Mouse (Mus musculus): Measurements from ENCODE around the gene Foxp1.

DNA sequence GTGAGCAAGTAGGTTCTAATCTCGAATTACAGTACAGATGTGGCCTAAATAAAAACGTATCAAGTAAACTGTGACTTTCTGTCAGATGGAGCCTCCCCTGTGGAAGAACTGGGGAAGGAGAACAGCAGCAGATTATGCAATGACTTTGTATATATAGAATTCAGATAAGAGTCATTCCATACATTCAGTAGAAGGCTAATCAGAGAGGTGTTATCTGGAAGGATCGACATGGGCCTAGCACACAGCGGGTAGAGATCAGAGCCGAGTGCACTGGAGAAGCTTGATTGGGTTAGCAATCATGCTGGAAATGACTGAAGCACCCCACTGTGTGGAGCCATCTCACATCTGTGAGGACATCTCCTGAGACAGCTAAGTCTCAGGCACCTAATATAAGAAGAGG, 150.1 kb downstream of the Foxp1 start:
- TF ChIP-seq CTCF (IDR thresholded peaks at IDR 0.05; ENCODE audit: low read depth) (no peak), EP300 (IDR thresholded peaks at IDR 0.05; ENCODE audit: low read depth) (no peak)
